Mouse (Mus musculus): Measurements from ENCODE around the gene Ripor3.

Gene Ripor3

DNA sequence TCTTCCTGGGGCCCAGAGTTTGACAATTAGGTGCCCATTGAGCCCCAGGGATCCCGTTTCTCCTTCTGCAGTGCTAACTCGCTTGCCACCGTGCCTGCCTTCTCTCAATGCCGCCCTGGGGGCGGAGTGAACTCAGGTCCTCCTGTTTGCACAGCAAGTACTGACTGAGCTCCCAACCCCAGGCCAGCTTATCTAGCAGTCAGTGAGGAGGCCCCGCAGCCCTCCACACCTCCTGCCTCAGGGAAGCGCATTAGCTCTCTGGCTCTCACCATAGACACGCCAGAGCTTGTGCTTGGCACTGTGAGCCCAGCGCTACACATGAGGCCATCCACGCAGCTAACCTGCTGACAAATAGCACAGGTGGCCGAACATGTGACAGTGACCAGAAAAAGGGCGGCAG is 22.8 kb downstream of the Ripor3 start:
- DNase-seq (ENCODE audit: low read depth, low spot score) = no peak

DNA sequence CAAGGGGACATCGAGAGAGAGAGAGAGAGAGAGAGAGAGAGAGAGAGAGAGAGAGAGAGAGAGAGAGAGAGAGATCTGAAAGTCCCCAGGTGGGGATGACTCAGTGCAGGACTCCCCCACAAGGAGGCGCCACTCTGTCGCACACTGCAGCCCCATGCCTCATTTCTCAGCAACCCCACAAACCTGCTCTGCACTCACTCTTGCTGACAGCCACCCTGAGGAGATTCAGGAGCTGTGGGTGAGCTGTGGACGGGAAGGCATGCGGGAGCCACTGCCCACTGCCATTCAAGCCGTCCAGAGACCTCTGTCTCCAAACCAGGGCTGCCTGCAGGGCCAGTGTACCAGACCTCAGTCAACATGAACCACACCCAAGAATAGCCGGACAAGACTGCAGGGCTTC is 23.7 kb downstream of the Ripor3 start:
- no peak for DNase-seq (ENCODE audit: low read depth, low spot score)

DNA sequence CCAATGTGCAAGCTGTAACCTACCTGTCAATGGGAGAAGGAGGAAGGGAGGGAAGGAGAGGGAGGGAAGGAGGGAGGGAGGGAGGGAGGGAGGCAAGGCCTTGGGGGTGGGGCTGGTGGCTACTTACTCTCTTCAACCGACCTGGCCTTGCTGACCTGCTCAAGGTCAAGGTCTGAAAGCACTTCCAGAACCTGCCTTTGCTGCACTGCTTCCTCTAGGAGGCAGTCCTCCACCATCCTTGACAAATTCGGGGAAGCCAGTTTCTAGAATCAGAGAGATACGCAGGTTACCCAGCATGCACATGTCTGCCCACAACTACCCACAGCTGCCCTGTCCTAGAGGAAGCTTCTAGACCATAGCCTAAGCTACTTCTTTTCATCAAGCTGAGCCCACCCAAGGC is 25.5 kb downstream of the Ripor3 start:
- DNase-seq (ENCODE audit: low read depth, low spot score) = no peak

GRCm38 (mm10) chr2:167984371-167984770 is 26.0 kb downstream of the Ripor3 start:
- DNase-seq (ENCODE audit: low read depth, low spot score) = no peak

DNA sequence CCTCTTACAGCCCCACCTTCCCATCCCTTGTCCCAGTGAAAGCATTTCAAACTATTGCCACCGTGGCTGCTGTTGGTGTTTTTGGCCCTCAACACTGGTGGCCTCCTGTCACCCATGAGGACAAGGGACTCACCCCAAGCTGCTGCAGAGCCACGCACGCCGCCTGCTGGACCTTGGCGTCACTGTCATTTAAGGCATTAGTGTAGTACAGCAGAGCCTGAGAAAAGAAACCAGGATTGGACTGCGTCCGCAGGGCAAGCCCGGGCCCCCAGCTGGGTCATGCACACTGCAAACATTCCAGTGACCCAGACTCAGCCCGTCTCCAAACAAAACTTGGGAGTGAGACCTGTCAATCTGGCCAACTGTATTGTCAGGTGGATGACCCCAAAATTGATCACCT is 27.8 kb downstream of the Ripor3 start:
- DNase-seq (ENCODE audit: low read depth, low spot score) = no peak

DNA sequence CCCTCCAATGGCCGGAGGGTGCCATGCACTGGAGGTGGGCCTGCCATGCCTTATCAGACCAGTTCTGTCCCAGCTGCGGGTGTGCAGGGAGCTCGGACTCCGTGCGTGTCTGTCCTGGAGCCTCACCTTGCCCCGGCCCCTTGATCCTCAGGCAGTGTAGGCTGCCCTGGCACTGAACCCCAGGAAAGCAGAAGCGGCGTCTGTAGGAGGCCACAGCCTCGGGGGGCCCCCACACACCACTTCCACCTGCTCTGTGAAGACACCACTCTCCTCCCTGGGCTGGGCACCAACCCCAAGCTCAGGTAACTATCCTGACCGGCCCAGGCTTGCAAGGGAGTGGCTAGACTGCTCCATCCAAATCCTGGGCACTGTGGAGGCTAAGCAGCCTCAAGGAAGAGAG is 30.0 kb downstream of the Ripor3 start:
- DNase-seq (ENCODE audit: low read depth, low spot score) = no peak

DNA sequence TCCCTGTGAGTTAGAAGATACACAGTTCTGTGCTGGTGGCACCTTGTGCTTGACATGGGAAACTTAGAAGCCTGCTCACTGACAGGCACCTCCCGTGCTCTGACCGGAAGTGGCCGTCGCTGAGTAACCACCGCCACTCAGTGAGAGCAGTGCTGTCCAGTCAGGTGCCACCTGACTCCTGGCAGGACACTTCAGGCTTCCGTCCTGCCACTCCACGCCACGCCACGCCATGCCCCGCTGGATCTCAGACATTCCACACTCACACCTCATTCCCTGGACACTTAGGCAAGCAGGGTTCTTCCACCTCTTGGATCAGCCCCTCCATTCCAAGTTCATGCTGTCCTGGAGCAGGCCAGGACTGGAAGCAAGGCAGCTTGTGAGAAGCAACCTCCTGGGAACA is 32.1 kb downstream of the Ripor3 start:
- no peak for DNase-seq (ENCODE audit: low read depth, low spot score)

DNA sequence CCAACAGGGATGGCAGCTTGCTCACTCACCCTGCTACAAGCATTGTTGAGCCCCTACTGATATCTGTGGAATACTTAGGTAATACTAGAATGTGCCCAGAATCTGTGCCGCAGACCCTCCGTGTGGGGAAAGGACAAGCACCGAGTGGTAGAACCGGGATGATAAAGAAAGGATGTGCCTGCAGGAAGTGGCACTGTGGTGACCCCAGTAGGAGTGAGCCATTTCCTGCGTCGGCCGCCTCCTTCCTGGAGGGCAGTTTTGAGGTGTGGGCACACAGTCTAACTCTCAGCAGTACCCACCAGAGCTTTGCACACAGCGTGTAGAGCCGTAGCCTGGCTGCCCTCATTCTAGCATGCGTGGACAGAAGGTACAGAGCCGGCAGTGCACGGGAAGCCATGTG is 34.7 kb downstream of the Ripor3 start:
- no peak for DNase-seq (ENCODE audit: low read depth, low spot score)

DNA sequence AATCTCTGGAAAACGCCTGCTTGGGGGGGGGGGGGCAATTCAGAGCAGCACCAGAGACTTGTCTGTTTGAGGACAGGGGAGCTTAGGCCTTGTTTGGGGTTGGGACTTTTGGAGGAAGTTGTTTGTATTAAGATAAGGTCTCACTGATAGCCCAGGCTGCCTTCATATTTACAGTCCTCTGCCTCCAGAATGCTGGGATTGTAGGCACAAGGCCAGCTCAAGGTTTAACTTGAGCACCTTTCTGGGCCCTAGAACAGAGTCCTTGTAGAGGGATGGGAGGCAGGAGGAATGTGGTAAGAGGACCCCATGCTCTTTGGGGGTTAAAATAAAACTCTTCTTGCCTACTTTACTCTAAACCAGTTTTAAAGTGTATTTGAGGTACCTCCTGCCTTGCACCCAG is 37.6 kb downstream of the Ripor3 start:
- DNase-seq (ENCODE audit: low read depth, low spot score) = no peak

GRCm38 (mm10) chr2:167972146-167972545 is 38.3 kb downstream of the Ripor3 start:
- no peak for DNase-seq (ENCODE audit: low read depth, low spot score)

DNA sequence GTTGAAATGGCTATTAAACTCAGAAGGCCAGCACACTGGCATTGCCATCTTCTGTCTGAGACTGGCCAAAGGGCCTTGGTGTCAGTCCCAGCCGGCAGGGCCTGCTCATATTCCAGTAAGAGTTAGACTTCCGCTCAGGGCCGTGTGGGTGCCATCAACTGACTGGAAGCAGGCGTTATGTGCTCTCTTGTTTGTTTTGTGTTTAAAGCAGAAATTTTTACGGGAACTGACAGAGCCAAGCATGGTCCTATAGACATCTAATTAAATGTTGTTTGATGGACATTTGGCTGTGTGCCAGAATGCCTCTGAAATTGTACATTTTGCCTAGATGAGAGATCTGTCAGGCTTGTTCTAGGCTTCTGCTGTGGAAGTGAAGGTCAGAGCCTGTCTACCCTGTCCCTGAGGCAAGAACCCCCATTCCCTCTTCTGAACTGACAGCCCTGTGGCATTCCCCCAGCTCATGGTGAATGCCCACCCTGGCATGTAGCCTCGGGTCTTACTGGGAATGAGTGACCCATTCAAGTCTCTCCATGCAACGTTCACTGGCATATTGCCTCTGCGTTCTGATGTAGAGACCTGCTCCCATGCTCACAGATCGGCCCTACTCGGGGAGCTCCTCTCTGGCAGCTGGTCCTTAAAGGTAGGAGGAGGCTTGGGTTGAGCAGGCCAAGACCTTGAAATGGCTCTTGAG is 40.4 kb downstream of the Ripor3 start:
- no peak for DNase-seq (ENCODE audit: low read depth, low spot score)

- DNase-seq (ENCODE audit: low read depth, low spot score) = no peak
Observed at GRCm38 (mm10) chr2:167968504-167968903, 41.9 kb downstream of the Ripor3 start.

GRCm38 (mm10) chr2:167965911-167966310 is 44.5 kb downstream of the Ripor3 start:
- DNase-seq (ENCODE audit: low read depth, low spot score) = no peak

DNA sequence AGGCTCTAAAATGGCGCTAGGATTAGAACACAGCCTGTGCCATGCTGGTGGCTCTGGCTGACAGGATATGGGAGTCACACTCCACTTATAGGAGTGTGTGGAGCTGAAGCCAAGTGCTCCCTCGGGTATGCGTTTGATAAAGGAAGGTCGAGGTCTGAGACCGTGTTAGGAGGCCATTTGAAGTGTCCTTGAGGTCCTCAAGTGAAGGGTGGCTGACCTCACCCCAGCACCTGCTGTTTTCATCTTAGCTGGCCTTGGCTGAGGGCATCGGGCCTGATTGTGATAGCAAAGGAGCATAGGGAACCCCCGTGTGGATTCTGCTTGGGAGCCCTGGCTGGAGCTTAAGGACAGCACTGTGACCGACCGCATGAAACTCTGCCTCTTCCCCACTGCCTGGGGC is 46.1 kb downstream of the Ripor3 start:
- DNase-seq (ENCODE audit: low read depth, low spot score) = no peak

GRCm38 (mm10) chr2:167963778-167964300 is 46.6 kb downstream of the Ripor3 start:
- no peak for DNase-seq (ENCODE audit: low read depth, low spot score)

GRCm38 (mm10) chr2:167963176-167963575 is 47.2 kb downstream of the Ripor3 start:
- no peak for DNase-seq (ENCODE audit: low read depth, low spot score)

DNA sequence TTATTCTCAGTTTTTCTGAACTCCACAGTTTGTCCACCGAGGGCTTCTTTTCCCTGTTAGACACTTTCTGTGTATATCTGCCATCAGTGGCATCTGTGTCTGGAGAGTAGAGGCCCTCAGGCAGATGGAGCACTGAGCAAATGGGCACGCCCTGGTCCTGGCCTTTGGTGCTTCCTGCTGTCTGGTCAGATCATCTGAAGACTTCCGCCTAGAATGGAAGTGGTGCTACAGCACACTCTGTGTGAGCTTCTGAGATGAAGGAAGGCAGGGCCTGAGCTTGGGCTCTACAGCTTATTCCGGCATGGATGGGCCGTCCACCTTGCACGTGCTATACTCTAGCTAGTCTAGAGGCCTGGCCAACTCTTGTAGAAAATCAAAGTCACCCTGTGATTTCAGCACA is 48.1 kb downstream of the Ripor3 start:
- no peak for DNase-seq (ENCODE audit: low read depth, low spot score)

DNA sequence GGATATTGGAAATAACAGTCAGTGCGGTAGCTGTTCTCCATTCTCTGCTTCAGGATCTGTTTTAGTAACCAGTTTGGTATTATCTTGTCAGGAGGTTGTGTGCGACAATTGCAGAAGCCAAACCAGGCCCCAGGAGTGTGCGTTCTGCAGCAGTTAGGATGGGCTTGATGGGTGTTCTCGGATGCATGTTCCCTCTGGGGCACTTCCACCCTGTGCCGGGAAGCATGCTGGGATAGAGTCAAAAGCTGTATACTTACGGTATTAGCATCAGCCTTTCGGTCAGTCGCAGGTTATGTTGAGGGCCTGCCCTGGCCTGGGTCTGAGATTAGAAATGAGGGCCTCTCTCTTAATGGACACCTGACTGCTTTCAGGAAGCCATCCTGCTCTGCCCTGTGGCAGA is 49.8 kb downstream of the Ripor3 start:
- DNase-seq (ENCODE audit: low read depth, low spot score) = no peak

DNA sequence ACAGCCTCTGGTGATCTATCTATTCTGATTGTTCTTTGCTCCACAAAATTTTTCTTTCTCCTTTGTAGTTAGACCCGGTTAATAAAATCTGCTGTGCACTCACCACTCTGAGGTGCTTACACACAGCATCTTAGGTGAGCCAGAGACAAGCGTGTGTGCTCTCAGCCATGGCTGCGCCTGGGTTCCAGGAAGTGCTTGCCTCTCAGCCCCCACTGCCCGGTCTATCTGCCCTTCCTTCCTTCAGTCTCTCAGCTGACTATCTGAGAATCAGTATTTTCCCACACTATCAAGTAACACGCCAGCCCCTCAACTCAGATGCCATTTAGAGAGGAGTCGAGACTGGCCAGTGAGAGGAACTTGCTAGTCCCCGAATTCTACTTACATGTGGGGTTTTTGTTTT is 50.4 kb downstream of the Ripor3 start:
- no peak for DNase-seq (ENCODE audit: low read depth, low spot score)

- no peak for DNase-seq (ENCODE audit: low read depth, low spot score)
Observed at GRCm38 (mm10) chr2:167959384-167959911, 51.0 kb downstream of the Ripor3 start.

DNA sequence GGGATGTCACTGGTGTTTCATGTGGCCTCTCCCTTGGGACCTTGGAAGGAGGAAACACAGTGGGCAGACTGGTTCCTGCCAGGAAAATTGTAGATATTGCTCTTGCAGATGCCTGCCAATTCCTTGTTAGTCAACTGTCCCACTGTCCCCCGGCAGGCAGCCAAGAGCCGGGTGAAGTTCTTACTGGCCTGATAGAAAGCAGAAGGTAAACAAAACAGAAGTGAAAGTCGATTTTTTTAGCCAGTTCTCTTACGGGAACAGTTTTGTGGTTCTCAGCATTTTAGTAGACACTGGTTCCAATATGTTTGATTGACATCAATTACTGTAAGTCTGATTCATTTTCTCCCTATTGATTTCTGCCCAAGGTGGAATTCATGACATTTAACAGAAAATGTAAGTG is 51.6 kb downstream of the Ripor3 start:
- DNase-seq (ENCODE audit: low read depth, low spot score) = no peak

DNA sequence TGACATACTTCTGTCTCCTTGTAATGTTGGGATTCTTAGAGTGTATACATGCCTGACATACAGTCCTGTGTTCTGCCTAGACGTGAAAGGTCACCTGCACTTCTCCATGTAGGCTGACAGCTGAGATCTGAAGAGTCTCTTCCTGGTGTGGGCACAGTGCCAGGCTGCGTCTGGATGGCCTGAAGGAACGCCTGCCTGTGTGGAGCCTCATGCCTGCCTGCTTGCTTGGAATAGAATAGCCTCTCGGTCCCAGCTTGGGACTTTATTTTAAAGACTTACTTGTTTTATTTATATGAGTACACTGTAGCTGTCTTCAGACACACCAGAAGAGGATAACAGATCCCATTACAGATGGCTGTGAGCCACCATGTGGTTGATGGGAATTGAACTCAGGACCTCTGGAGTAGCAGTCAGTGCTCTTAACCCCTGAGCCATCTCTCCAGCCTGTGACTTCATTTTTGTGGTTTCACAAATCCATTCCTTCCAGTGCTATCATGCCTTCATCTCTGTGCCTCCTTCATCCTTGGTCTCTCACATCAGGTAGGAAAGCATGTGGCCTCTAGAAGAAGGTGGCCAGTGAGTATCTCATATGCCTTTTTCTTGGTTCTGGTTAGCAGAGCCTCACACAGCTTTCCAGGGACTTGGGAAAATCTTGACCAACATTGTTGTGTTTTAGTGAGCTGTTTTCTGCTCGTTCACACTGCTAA is 52.2 kb downstream of the Ripor3 start:
- no peak for DNase-seq (ENCODE audit: low read depth, low spot score)

DNA sequence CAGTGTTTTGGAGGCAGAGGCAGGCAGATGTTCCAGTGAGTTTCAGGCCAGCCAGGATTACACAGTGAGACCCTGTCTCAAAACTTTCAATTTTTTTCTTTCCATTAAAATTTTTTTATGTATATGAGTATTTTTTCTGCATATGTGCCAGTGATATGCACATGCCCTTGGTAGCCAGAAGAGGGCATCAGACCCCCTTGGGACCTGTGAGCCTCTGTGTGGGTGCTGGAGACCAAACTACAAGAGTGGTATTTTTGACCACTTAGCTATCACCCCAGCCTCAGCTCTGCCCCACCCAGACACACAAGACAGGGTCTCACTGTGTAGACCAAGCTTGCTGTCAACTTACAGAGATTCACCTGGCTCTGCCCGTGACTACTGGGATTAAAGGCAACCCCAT is 52.9 kb downstream of the Ripor3 start:
- DNase-seq (ENCODE audit: low read depth, low spot score) = no peak
